Mouse (Mus musculus) embryo, embryonic 10 days (tissue): ENCODE measurements at regions not wholly inside any gene's neighbourhood (a gene's known extent, or its start where the extent isn't known, plus 50 kb on each side); places are given as distances from the start of the nearest gene placed in this dataset.

ENCODE experiments used
- DNase-seq: peaks from one replicate; pipeline ENCODE4 v3.0.0-alpha.2; 2015; ENCODE audit warnings: low spot score

GRCm38 (mm10) chr10:21775911-21776761 lies 105.8 kb upstream of the Sgk1 start:
- DNase-seq = no peak

GRCm38 (mm10) chr10:21776762-21777080 lies 105.3 kb upstream of the Sgk1 start:
- DNase-seq = no peak

- DNase-seq = no peak
Observed at GRCm38 (mm10) chr10:21777103-21777502, 104.9 kb upstream of the Sgk1 start.

GRCm38 (mm10) chr10:21783478-21783877 lies 98.5 kb upstream of the Sgk1 start:
- DNase-seq = no peak

GRCm38 (mm10) chr10:21785110-21785509 lies 96.9 kb upstream of the Sgk1 start:
- DNase-seq = no peak

GRCm38 (mm10) chr10:21785785-21786184 lies 96.2 kb upstream of the Sgk1 start:
- DNase-seq = no peak

- DNase-seq = peak; percentile 14
Observed at GRCm38 (mm10) chr10:21789847-21790530, 92.0 kb upstream of the Sgk1 start.

GRCm38 (mm10) chr10:21790991-21791390 lies 91.0 kb upstream of the Sgk1 start:
- no peak for DNase-seq

GRCm38 (mm10) chr10:21792431-21792830 lies 89.6 kb upstream of the Sgk1 start:
- DNase-seq = no peak

- no peak for DNase-seq
Observed at GRCm38 (mm10) chr10:21793641-21794040, 88.3 kb upstream of the Sgk1 start.

GRCm38 (mm10) chr10:21796386-21796785 lies 85.6 kb upstream of the Sgk1 start:
- DNase-seq = no peak

- DNase-seq = no peak
Observed at GRCm38 (mm10) chr10:21798103-21798502, 83.9 kb upstream of the Sgk1 start.

GRCm38 (mm10) chr10:21801556-21801955 lies 80.4 kb upstream of the Sgk1 start:
- DNase-seq = no peak

- no peak for DNase-seq
Observed at GRCm38 (mm10) chr10:21803184-21803583, 78.8 kb upstream of the Sgk1 start.

GRCm38 (mm10) chr10:21804761-21805160 lies 77.2 kb upstream of the Sgk1 start:
- no peak for DNase-seq

GRCm38 (mm10) chr10:21805606-21806005 lies 76.4 kb upstream of the Sgk1 start:
- DNase-seq = no peak

- no peak for DNase-seq
Observed at GRCm38 (mm10) chr10:21806716-21807115, 75.3 kb upstream of the Sgk1 start.

GRCm38 (mm10) chr10:21819686-21820085 lies 62.3 kb upstream of the Sgk1 start:
- DNase-seq = no peak

- no peak for DNase-seq
Observed at GRCm38 (mm10) chr10:21821421-21821820, 60.6 kb upstream of the Sgk1 start.

GRCm38 (mm10) chr10:21824418-21825025 lies 57.5 kb upstream of the Sgk1 start:
- DNase-seq = no peak

GRCm38 (mm10) chr10:21826793-21827504 lies 55.0 kb upstream of the Sgk1 start:
- DNase-seq = no peak

GRCm38 (mm10) chr10:21827505-21827844 lies 54.5 kb upstream of the Sgk1 start:
- no peak for DNase-seq
